Mouse (Mus musculus): ENCODE data around the gene Ttc12.

Gene Ttc12

DNA sequence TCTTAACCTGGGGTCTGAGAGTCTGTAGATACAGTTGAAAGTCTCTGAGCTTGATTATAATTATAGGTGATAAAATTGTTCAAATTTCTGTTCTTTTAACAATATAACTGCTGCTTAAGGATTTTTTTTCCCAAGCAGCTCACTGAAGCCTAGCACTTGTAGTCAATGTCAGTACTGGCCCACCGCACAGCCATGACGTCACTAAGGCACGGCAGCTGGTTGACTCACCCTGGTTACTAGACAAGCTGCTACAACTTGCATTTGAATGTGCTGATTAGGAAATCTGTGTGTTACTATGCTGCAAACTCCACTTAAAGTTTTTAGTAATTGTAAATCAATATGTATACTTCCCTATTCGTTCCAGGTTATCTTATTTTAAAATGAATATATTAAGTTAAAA lies 4.6 kb upstream of the Ttc12 start:
- DNase-seq (ENCODE audit: low read depth in 2 of 2, low spot score in 2 of 2): no peak

DNA sequence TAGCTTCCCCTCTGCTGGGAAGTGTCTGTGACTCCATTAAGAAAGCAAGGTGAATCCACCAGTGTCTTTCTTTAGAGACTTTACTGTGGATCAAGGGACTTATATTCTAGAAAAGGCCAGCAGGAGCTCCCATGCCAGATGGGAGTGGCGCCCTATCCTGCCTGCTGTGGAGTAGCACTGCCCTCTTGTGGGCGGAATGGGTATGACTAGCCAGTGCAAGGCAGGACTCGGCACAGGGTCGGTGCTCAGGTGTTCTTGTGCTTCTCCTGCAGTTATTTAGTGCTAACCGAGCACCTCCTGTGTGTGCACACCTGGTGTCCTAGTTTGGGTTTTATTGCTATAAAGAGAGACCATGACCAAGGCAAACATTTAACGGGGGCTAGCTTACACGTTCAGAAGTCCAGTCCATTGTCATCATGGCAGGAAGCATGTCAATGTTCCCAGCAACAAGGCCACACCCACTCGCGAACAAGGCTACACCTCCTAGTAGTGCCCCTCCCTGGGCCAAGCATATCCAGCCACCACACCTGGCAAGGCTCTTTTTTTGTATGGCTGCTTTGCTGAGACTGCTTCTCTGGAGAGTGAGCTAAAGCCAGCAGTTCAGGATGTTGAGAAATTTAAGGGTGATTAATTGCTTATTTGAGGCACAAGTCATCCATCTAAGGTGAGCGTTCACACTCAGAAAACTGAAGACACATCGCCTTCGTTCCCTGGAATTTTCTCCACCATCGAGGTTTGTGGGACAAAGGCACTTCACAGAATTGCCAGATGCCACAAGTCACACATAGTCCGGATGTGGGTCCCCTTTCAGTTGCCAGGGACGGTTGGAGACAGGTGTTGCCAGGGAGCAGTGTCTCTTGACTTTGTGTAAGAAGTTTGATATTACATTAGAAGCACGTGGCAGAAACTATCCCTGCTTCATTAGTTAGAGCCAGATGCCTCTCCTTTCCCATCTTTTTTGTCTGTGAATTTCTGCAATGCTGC lies 3.2 kb upstream of the Ttc12 start:
- peak; percentile 28 to 55 for DNase-seq (ENCODE audit: low read depth in 2 of 2, low spot score in 2 of 2)

DNA sequence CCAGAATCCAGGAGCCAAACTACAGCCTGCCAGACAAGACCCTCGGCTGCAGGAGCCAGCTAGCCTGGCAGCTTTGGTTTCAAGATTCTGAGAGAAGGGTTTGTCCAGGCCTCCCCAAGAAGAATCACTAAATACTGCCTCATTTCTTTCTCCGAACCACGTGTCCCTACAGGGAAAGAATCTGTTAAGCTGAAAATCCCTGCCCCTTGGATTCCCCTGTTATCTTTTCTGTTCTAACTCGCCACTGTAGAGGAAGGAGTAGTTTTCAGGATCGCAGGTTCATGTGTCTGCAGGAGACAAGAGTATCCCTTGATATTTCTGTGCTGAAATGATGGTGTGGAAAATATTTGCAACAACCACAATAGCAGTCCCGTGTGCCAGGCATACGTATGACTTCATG lies 2.2 kb upstream of the Ttc12 start:
- no peak for DNase-seq (ENCODE audit: low read depth in 2 of 2, low spot score in 2 of 2)

DNA sequence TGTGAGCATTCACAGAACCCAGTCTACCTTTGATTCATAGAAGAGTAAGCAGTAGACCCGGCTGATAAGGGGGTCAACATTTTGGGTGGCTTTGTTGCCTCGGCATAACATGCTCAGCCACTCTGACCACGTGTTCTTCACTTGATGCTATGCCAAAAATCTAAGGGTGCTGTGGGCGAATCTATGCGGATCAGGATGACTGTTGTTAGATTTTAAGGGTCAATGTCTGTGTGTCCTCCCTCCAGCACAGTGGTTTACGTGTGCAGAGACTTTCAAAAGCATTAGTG lies 1.6 kb upstream of the Ttc12 start:
- no peak for DNase-seq (ENCODE audit: low read depth in 2 of 2, low spot score in 2 of 2)

DNA sequence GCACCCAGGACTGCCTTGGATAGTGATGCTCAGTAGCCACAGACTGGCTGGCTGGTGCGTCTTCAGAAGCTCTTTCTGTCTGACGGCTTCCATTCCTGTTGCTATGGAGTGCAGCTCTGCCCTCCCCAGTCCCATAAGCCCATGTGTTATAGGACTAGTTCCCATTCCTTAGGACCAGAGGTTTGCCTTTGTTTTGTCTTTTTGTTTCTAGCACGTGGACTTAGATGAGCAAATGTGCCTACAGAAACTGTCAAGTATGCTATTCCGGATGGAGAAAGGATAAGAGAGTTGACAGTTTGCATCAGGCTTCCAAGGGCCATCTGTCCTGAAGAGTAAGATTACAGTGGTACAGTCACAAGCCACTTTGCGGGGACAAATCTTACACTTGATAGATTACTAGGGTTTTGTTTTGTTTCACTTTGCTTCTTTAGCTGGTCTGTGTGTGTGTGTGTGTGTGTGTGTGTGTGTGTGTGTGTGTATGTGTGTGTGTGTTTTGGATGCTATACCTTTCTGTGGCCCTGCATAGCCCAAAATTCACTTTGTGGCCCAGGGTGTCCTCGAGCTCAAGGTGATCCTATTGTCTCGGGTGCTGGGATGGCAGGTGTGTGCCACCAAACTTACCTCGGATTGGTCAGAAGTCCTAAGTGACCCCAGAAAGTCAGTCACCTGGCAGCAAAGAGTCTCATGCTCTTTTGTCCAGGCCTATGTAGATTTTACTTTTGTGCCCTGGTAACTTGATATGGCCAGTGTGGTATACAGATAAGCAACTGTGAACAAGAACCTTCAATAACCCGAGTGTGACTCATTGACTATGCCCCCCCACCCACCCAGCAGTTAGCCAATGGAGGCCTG lies 1.0 kb upstream of the Ttc12 start:
- DNase-seq (ENCODE audit: low read depth in 2 of 2, low spot score in 2 of 2): no peak

DNA sequence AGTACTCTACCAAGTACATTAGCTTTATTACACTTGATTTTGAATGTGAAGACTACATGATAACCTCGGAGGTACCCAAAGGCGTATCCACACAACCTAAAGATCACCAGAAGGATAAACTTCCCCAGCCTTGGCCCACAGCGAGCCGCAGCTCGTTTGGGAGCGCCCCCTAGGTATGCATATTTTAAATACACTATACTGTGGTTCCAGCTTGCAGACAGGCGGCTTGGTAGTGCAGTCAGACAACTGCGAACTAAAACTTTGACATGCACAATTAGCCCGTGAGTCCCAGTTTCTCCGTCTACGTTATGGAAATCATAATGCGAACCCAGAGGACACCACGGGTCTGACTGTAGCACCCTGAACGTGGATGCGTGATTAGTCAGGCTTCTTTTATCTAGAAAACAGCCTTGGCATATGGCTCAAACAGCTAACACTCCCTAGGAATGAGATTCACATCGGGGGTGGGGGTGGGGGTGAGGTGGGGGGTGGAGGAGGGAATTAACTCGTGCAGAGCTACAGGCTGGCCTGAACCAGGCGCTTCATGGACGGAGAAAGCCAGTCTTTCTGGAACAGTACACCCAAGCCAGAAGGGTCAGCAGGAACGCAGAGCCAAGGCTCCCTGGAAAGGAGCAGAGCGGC lies 654 bp downstream of the Ttc12 start:
- no peak for DNase-seq (ENCODE audit: low read depth in 2 of 2, low spot score in 2 of 2)

DNA sequence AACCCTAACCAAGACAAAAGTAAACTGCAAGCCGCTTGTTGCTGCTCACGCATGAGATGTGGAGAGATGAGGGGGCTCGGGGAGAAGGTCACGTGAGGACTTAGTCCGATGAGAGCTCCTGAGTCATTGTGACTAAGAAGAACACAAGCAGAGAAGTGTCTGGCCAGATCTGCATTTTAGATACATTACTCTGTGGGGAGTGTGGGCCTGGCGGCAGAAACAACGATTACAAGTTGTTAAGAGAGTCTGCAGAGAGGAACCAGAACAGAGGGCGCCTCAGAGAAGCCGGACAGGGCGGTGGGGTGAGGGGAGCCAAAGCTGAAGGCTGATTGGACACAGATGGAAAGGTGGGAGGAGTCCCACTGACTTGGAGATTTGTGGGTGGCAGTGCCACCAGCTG lies 2.7 kb downstream of the Ttc12 start:
- DNase-seq (ENCODE audit: low read depth in 2 of 2, low spot score in 2 of 2): no peak

DNA sequence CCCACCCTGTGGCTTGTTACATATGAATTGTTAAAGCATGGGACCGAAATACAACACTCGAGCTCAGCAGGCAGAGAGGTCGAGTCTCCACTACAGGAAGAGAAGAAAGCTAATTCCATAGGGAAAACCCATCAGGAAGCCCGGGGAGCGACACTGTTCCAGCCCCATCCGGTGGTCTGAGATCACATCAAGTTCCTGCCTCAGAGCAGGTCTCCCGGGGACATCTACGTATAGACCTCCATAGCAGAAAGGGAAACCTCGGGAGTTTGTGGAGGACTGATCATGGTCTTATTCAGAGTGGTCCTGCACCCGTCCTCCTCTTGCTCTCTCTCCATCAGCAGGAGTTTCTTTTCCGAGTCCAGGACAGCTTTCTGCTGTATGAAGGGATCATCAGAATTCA lies 13.9 kb downstream of the Ttc12 start:
- DNase-seq (ENCODE audit: low read depth in 2 of 2, low spot score in 2 of 2): no peak

DNA sequence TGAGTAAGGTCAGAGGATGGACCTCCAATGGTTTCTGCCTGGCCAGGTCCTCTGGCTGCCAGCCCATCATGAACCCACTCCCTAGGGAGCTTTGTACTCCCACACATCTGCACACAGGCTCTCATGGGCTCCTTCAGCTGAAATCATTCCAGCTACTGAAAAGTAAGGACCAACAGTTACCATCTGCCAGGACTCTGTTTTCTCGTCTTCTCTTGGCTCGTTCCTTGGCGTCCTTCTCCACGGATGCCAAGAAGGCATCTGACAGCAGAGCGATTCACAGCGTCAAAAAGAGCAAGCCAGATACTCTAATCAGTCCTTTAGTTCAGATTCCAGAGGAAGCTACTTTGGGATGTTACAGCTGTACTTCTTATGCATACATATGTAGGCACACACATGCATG lies 15.1 kb downstream of the Ttc12 start:
- no peak for DNase-seq (ENCODE audit: low read depth in 2 of 2, low spot score in 2 of 2)

DNA sequence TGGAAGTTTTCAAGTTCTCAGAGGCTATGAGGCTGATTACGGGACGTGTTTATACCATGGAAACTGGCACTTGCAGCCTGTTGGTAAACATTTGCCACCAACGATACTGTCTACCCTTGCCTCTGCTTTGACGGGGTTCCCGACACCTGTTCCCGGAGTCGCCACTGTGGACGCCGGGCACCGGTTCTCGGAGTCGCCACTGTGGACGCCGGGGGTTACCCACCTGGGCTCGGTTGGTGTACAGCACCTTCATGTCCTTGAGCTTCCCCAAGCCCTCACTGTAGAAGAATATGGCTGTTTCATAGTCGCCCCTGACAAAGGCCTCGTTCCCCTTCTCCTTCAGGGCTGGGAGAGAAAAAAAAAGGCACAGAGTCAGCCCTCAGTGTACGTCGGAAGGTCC lies 16.0 kb downstream of the Ttc12 start:
- no peak for DNase-seq (ENCODE audit: low read depth in 2 of 2, low spot score in 2 of 2)

DNA sequence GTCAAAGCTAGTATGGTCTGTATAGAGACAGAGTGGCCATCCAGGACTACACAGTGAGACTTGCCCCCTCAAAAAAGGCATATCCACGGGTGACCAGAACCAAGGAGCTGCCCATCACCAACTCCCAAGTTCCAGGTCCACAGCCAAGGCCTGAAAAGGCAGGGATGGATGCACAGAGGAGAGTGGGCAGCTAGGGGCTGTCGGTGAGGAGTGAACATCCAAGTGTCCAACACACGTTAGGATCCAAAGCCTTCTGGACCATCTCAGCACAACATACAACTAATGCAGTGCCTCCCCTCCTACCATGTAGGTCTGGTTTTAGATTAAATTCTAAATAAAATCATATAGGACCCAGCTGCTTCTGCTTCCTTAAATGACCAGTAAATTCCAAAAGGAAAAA lies 29.9 kb downstream of the Ttc12 start:
- DNase-seq (ENCODE audit: low read depth in 2 of 2, low spot score in 2 of 2): no peak

DNA sequence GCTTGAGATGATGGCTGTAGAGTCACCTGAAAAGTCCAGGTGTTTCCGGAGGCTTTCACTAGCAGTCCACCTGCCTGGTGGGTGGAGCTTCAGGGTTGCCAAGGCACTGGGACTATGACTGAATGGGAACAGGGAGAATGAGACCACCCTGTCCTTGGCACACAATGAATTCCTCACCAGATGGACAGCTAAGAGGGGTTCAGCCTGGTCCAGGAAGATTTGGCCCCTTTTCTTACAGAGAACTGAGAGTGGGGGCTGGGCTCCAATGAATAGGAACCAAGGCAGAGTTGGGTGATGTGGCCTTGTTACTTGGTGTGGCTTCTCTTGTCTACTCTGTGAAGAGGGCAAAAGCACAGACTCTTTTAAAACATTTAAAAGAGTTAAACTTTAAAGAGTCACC lies 33.6 kb downstream of the Ttc12 start:
- no peak for DNase-seq (ENCODE audit: low read depth in 2 of 2, low spot score in 2 of 2)

DNA sequence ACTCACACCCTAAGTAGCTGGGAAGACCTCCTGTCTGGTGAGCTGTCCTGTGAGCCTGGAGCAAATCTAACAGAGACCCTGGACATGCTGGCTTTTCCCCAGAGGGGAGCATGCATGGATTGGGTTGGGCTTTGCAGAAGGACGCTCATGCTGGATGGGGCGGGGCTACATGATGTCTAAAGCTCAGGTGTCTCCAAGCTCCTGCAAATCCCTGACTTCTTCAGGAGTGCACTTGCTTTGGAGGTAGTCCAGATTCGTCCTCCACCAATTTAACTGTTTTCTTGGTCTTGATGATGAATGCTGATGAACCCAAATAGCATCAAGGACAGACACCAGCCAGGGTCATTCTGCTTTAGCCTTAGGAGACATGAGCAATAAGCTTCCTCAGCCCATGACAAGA lies 35.5 kb downstream of the Ttc12 start:
- no peak for DNase-seq (ENCODE audit: low read depth in 2 of 2, low spot score in 2 of 2)

DNA sequence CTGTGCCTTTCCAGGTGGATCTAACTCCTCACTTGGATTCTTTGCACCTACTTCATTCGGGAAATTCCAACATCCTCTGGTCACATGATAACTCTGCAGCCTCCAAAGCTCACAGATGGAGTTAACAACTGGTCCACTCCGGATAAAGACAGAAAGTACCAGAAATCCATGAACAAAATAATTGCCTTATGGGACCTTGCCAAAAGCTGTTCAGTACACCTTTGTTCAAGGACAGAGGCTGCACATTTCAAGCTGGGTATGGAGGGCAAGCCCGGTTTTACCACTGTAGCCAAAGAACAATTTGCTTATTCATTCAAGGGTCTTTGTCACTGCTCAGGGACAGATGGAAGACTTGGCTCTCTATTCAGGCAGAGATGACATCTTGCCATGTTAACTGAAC lies 43.4 kb downstream of the Ttc12 start:
- no peak for DNase-seq (ENCODE audit: low read depth in 2 of 2, low spot score in 2 of 2)

DNA sequence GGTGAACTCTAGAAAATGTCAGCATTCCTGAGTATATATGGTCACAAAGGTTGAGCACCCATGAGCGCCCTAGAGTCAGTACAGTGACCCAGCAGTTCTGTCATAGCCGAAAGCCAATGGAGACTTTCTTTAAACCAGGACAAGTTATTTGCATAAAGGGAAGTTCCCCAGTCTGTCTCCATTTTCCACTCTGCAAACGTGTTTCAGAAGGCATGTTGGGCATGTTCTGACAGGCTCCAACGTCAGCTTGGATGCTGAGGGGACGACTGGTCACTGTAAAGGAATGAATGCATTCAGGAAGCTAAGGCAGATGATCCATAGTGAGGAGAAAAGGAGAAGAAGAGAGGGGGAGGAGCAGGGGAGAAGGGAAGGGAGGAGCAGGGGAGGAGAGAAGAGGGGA lies 58.5 kb downstream of the Ttc12 start:
- no peak for DNase-seq (ENCODE audit: low read depth in 2 of 2, low spot score in 2 of 2)

DNA sequence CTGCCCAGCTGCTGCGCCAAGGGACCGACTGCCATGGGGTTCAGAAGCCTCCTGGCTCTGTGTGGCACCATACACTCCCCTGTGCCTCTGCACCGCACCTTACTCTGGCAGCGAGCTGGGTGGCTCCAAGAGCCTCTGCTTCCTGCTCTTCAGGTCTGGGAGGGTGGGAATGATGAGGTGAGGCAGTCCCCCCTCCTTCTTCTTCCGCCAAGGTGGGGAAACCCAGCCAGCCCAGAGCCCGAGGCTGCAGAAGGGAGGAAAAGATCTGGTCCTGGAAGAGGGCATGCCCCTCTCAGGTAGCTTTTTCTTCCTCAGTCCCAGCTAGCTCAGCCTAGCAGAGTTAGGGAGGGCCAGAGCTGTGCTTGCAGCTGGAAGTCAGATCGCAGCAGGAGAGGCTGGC lies 59.1 kb downstream of the Ttc12 start, which contains the start of gene Ankk1:
Gene Ankk1, minus strand, starts transcription at position 101 of the 400 bp plus-strand sequence.
- DNase-seq (ENCODE audit: low read depth in 2 of 2, low spot score in 2 of 2): no peak

DNA sequence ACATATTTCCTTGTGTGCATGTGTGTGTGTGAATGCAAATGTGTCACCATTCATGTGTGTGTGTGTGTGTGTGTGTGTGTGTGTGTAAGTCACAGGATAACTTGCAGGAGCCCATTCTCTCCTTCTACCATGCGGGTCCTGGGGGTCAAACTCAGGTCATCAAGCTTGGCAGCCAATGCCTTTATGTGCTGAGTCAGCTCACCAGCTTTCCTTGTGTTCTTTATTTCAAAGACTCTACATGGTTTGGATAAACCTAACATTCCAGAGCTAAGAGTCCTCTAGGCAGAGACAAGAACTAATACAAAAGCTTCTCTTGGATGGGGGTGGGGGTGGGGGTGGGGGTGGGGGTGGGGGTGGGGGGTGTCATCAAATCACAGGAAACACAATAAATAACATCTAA lies 60.4 kb downstream of the Ttc12 start:
- no peak for DNase-seq (ENCODE audit: low read depth in 2 of 2, low spot score in 2 of 2)

DNA sequence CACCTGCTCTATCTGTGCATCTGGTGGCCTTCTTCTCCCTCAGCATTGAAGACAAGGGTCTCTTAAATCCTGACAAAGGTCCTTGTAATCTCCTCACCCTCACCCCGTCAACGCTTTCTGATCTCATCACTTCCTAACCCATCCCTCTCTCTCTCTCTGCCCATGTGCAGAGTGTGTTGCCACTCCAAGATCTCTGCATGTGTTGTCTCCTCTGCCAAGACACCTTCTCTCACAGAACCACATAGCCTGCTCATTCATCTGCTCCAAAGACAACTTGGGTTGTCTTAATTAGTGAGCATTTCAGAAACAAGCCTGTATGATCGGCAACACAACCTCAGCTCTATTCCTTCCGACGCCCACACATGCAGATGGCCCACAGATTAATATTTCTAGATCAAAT lies 62.2 kb downstream of the Ttc12 start:
- no peak for DNase-seq (ENCODE audit: low read depth in 2 of 2, low spot score in 2 of 2)

DNA sequence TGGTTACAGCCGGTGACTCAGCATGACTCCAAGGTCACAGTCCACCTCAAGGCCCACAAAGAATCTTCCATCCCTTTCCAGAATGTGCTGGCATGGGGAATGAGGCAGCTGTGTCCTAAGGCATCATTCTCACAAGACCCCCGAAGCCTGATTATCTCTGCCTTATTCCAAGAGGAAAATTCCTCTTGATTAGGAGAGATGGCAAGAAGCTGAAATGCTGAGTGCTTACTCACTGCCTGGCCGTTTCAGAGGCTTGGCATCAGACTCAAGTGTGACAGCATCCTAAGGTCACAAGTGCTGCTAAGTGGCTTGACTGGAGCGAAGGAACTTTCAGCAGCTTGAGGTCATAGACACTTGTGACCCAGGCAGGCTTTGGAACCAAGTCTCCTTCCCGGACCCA lies 75.4 kb downstream of the Ttc12 start:
- DNase-seq (ENCODE audit: low read depth in 2 of 2, low spot score in 2 of 2): no peak

DNA sequence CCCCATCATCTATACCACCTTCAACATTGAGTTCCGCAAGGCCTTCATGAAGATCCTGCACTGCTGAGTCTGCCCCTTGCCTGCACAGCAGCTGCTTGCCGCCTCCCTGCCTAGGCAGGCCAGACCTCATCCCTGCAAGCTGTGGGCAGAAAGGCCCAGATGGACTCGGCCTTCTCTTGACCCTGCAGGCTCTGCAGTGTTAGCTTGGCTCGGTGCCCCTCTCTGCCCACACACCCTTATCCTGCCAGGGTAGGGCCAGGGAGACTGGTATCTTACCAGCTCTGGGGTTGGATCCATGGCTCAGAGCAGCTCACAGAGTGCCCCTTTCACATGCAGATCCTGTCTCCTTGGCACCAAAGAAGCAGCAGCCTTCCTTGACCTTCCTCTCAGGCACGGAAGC lies 79.0 kb downstream of the Ttc12 start:
- no peak for DNase-seq (ENCODE audit: low read depth in 2 of 2, low spot score in 2 of 2)

DNA sequence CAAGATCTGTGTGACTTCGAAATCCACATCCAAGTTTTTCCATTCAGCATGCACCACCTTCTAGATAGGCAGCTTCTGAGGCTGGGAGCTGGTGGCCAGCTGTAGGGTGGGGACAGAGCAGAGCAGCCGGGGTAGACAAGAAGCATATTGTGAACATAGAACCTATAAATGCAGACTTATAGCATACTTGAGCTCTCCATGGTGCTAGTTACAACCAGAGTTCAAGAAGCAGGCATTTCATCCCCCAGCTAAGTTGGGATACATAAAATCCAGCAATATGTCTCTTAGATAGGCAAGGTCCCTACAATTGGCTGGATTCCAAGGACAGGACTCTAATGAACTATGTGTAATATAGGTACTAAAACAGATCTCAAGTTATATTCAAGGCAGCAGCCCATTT lies 82.3 kb downstream of the Ttc12 start:
- DNase-seq (ENCODE audit: low read depth in 2 of 2, low spot score in 2 of 2): no peak

DNA sequence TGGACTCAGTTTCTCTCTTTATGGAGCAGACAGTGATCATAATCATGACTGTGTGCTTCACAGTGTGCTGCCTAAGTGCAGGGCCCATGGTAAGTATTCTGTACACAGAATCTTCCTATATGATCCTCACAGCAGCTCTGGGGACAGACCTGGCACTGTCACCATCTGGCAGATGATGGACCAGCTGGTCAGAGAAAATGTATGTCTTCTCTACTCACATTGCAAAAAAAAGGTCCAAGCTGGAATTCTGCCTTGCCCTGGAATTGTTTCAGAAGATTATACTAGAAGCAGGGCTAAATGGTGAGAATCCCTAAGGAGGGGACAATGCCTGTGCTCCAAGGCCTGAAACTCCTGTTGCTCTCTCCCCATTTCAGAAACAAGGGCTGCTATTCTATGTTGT lies 90.0 kb downstream of the Ttc12 start:
- DNase-seq (ENCODE audit: low read depth in 2 of 2, low spot score in 2 of 2): no peak

Data from CD8-positive naive resting alpha-beta T cell, adult 2 months (primary cell).